Mouse (Mus musculus) MEL (cell line): Measurements from ENCODE around the gene Zer1. TPM values are rescaled to one million over a fixed set of nuclear protein-coding genes. Genes with fewer than 3 reads are reported as not detected.

Source experiments
- DNase-seq: peaks from one replicate; pipeline ENCODE4 v3.0.0; 2011; ENCODE audit warnings: low read depth, low spot score
- H3K27ac ChIP-seq: 2 replicates; pipeline ENCODE4 v1.5.1; 2012; ENCODE audit warnings: low read depth, mild to moderate bottlenecking, control low read depth, low read length, moderate library complexity; ENCODE audit not compliant: control insufficient read depth
- H3K27me3 ChIP-seq, 2 experiments: fragments of 150-350 bp in 1 of 2; sonication (generic) in 1 of 2; 2 replicates each; pipeline ENCODE4 v1.6.1; 2012; ENCODE audit warnings: low read length in 2 of 2, mild to moderate bottlenecking in 2 of 2, improper control_type of control experiment in 1 of 2, moderate library complexity in 1 of 2; ENCODE audit not compliant: insufficient read depth in 2 of 2, control insufficient read depth in 1 of 2
- H3K36me3 ChIP-seq, 2 experiments: 2 replicates each; pipeline ENCODE4 v1.6.1; 2012 to 2014; ENCODE audit warnings: low read length in 2 of 2, improper control_type of control experiment in 1 of 2, inconsistent platforms in 1 of 2, mild to moderate bottlenecking in 1 of 2; ENCODE audit not compliant: insufficient read depth in 2 of 2, control insufficient read depth in 1 of 2
- H3K4me1 ChIP-seq, 2 experiments: fragments of 150-350 bp in 1 of 2; sonication (generic) in 1 of 2; 2 replicates each; pipeline ENCODE4 v1.6.1; 2012; ENCODE audit warnings: low read length in 2 of 2, improper control_type of control experiment in 1 of 2, mild to moderate bottlenecking in 1 of 2; ENCODE audit not compliant: insufficient read depth in 2 of 2, control insufficient read depth in 1 of 2
- H3K4me3 ChIP-seq, 2 experiments: fragments of 150-350 bp in 1 of 2; sonication (generic) in 1 of 2; 2 replicates each; pipeline ENCODE4 v1.5.1; 2012; ENCODE audit warnings: low read depth in 2 of 2, low read length in 2 of 2, mild to moderate bottlenecking in 2 of 2, moderate library complexity in 2 of 2, control low read depth in 1 of 2, improper control_type of control experiment in 1 of 2; ENCODE audit not compliant: control insufficient read depth in 1 of 2, insufficient read depth in 1 of 2
- H3K79me2 ChIP-seq: 2 replicates; pipeline ENCODE4 v1.6.1; 2012; ENCODE audit warnings: mild to moderate bottlenecking, low read length, moderate library complexity; ENCODE audit not compliant: control insufficient read depth, poor library complexity, insufficient read depth
- H3K9ac ChIP-seq: 2 replicates; pipeline ENCODE4 v1.6.1; 2012; ENCODE audit warnings: low read depth, mild to moderate bottlenecking, control low read depth, low read length, moderate library complexity; ENCODE audit not compliant: control insufficient read depth, poor library complexity, severe bottlenecking
- H3K9me3 ChIP-seq: fragments of 150-350 bp; sonication (generic); replicated peaks from 2 replicates; pipeline ENCODE4 v1.6.1; 2012; ENCODE audit warnings: mild to moderate bottlenecking, low read length, improper control_type of control experiment, moderate library complexity; ENCODE audit not compliant: insufficient read depth
- CHD1 ChIP-seq: IDR thresholded peaks from 2 replicates; pipeline ENCODE4 v1.6.1; 2012; ENCODE audit warnings: low read depth, mild to moderate bottlenecking, inconsistent platforms, low read length, improper control_type of control experiment
- CHD2 ChIP-seq: IDR thresholded peaks from 2 replicates; pipeline ENCODE4 v1.6.1; 2011; ENCODE audit warnings: low read length, improper control_type of control experiment
- JUND ChIP-seq: IDR thresholded peaks from 2 replicates; pipeline ENCODE4 v1.6.1; 2011; ENCODE audit warnings: low read depth, mild to moderate bottlenecking, improper control_type of control experiment, low read length
- MAX ChIP-seq: IDR thresholded peaks from 2 replicates; pipeline ENCODE4 v1.6.1; 2011; ENCODE audit warnings: low read length, improper control_type of control experiment
- MXI1 ChIP-seq: IDR thresholded peaks from 2 replicates; pipeline ENCODE4 v1.6.1; 2011; ENCODE audit warnings: mild to moderate bottlenecking, low read depth, low read length, improper control_type of control experiment
- MYB ChIP-seq: IDR thresholded peaks from 2 replicates; pipeline ENCODE4 v1.6.1; 2011; ENCODE audit warnings: mild to moderate bottlenecking, low read depth, low read length, improper control_type of control experiment
- MYC ChIP-seq: IDR thresholded peaks from 2 replicates; pipeline ENCODE4 v1.6.1; 2011; ENCODE audit warnings: low read depth, mild to moderate bottlenecking, low read length, improper control_type of control experiment, moderate library complexity
- POLR2A ChIP-seq, 2 experiments: IDR thresholded peaks; 2 replicates each; pipeline ENCODE4 v1.6.1; 2011 to 2012; ENCODE audit warnings: low read length in 2 of 2, mild to moderate bottlenecking in 2 of 2, control low read depth in 1 of 2, improper control_type of control experiment in 1 of 2, low read depth in 1 of 2, moderate library complexity in 1 of 2; ENCODE audit not compliant: control insufficient read depth in 1 of 2, insufficient read depth in 1 of 2, poor library complexity in 1 of 2
- POLR2AphosphoS2 ChIP-seq: IDR thresholded peaks from 2 replicates; pipeline ENCODE4 v1.6.1; 2011; ENCODE audit warnings: low read length, improper control_type of control experiment
- POLR2AphosphoS5 ChIP-seq: IDR thresholded peaks from 2 replicates; pipeline ENCODE4 v1.6.1; 2012; ENCODE audit warnings: low read depth, borderline replicate concordance, mild to moderate bottlenecking, inconsistent platforms, low read length, moderate library complexity, mixed read lengths
- SIN3A ChIP-seq: IDR thresholded peaks from 2 replicates; pipeline ENCODE4 v1.6.1; 2012; ENCODE audit warnings: low read length, improper control_type of control experiment, inconsistent platforms
- TAL1 ChIP-seq: IDR thresholded peaks from 2 replicates; pipeline ENCODE4 v1.6.1; 2012; ENCODE audit warnings: mild to moderate bottlenecking, inconsistent platforms, low read length, moderate library complexity, mixed read lengths
- USF2 ChIP-seq, 2 experiments: IDR thresholded peaks; 2 replicates each; pipeline ENCODE4 v1.6.1; 2011 to 2012; ENCODE audit warnings: improper control_type of control experiment in 2 of 2, low read length in 2 of 2, borderline replicate concordance in 1 of 2, inconsistent platforms in 1 of 2, low read depth in 1 of 2, mild to moderate bottlenecking in 1 of 2; ENCODE audit not compliant: insufficient read depth in 1 of 2
- polyA plus RNA-seq, 2 experiments: library from polyadenylated mRNA; stranded (reverse) in 1 of 2; unstranded in 1 of 2; fragments of >175 nt in 1 of 2; fragments of >200 nt in 1 of 2; gene quantifications; 2 replicates each; pipeline versions ENCODE4 v1.2.1 to v1.2.4; 2012; ENCODE audit warnings: low replicate concordance in 2 of 2, low read depth in 1 of 2; ENCODE audit not compliant: insufficient read length in 2 of 2, insufficient read depth in 1 of 2, missing spikeins in 1 of 2
- total RNA-seq: library from RNA; depleted of rRNA; stranded (reverse); fragments of 300-350 nt; gene quantifications from 2 replicates; pipeline ENCODE4 v1.2.3, GENCODE M21; 2012

Zer1 gene
- total and polyA plus RNA-seq, 3 experiments: 3.9 to 14.0 TPM; not detected in 1

DNA sequence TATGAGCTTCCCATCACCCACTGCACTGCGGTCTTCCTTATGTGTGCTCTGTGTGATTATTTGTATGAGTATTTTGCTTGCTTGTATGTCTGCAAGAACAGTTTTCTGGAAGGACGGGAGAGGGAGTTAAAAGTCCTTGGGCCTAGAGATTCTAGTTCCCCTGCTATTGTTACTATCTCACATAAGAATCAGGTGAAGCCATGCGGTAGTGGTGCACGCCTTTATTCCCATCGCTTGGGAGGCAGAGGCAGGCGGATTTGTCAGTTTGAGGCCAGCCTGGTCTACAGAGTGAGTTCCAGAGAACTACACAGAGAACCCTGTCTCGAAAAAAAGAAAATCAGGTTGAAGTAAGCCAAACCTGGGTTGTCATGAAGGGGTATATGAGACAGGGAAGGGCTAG is 51.5 kb downstream of the Zer1 start:
- H3K27me3 ChIP-seq: no peaks in the 10 kb centered on the region
- no peak for TF ChIP-seq TAL1
- TF ChIP-seq POLR2AphosphoS5: no peak; the same call in 1 of the 2 replicates
- no peak for TF ChIP-seq JUND
- peak in 1 of 2 experiments; percentile 41; a peak in 1 of 4 replicates for TF ChIP-seq POLR2A (IDR thresholded peaks at IDR 0.05; ENCODE audit: control insufficient read depth in 1 of 2, insufficient read depth in 1 of 2, low read depth in 1 of 2, low read length in 2 of 2, poor library complexity in 1 of 2)
- peak; percentile 83 for TF ChIP-seq POLR2AphosphoS2
- TF ChIP-seq MXI1: no peak
- TF ChIP-seq USF2 (IDR thresholded peaks at IDR 0.05; ENCODE audit: borderline replicate concordance in 1 of 2, insufficient read depth in 1 of 2, low read depth in 1 of 2, low read length in 2 of 2): no peak
- H3K36me3 ChIP-seq: peaks cover 13 to 17% of the 10 kb centered on the region in 2 experiments
- no peak overlapping the region for H3K4me3 ChIP-seq
- H3K9ac ChIP-seq: no peak overlapping the region
- no peak overlapping the region for H3K27ac ChIP-seq
- H3K79me2 ChIP-seq: peaks cover 14% of the 10 kb centered on the region
- peaks cover 2 to 4% of the 10 kb centered on the region in 2 experiments; a peak in 2 of 4 replicates for H3K4me1 ChIP-seq
- no peaks in the 10 kb centered on the region for H3K9me3 ChIP-seq
- DNase-seq: peak; percentile 45

DNA sequence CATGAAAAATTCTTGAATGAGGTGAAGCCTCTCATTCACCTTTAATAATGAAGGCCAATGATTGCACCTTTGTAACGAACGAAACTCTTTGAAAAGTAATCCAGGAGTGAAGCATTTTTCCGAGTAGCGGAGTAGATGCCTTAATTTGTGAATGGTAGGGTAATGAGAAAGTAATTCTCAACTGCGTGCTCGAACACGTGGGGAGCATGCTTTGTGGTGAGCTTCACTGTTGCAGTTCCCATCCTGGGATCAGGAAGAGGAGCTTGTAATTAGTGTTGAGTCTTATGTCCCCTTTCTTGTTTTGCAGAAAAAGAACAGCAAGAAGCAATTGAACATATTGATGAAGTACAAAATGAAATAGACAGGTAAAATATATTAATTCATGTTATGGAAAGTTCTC is 56.4 kb downstream of the Zer1 start:
- peak; percentile 97 for TF ChIP-seq MXI1
- peak; percentile 20; the same call in 1 of the 2 replicates for TF ChIP-seq CHD1
- no peak for TF ChIP-seq MYB
- TF ChIP-seq SIN3A: peak; percentile 47; the same call in 1 of the 2 replicates
- TF ChIP-seq CHD2: no peak
- TF ChIP-seq MAX: peak; percentile 94
- peak; percentile 98 for TF ChIP-seq MYC
- TF ChIP-seq POLR2A (IDR thresholded peaks at IDR 0.05; ENCODE audit: control insufficient read depth in 1 of 2, insufficient read depth in 1 of 2, low read depth in 1 of 2, low read length in 2 of 2, poor library complexity in 1 of 2): 0 out of 4 replicates have a peak, but pooled peaks of 1 of the 2 experiments have one; percentile 11
- Histone ChIP-seq H3K9me3 (no peaks in the 10 kb centered on the region), H3K27ac (peak overlapping the region; percentile 17), H3K27me3 (no peaks in the 10 kb centered on the region), H3K36me3 (peaks cover 17 to 31% of the 10 kb centered on the region in 2 experiments), H3K79me2 (peaks cover 58% of the 10 kb centered on the region), H3K4me3 (peak overlapping the region; percentile 98), H3K9ac (peak overlapping the region; percentile 100), H3K4me1 (peaks cover 5 to 8% of the 10 kb centered on the region in 2 experiments; a peak in 2 of 4 replicates)
- peak; percentile 52 for DNase-seq
